Mouse (Mus musculus): Measurements from ENCODE around the gene Ahsg. TPM values are rescaled to one million over a fixed set of nuclear protein-coding genes. Genes with fewer than 3 reads are reported as not detected.
"Not testable (repeated sequence)": the region's sequence is repeated elsewhere in the genome, so short reads cannot be mapped to it uniquely, and the experiment has no call there.

Gene Ahsg
- total RNA-seq, 1 experiment from 2014 or later = not detected

- ATAC-seq (replicated peaks in 1 of 2; ENCODE audit: insufficient read depth in 1 of 2, low FRiP score in 2 of 2, low TSS enrichment in 1 of 2, low read depth in 1 of 2, poor library complexity in 2 of 2, severe bottlenecking in 2 of 2) = peak; percentile 49 to 66; a peak in 3 of 4 replicates
Measured at GRCm38 (mm10) chr16:22919971-22920854, 29.1 kb downstream of the Ahsg start.

GRCm38 (mm10) chr16:22921761-22922160 is 30.7 kb downstream of the Ahsg start:
- no peak for ATAC-seq (replicated peaks in 1 of 2; ENCODE audit: insufficient read depth in 1 of 2, low FRiP score in 2 of 2, low TSS enrichment in 1 of 2, low read depth in 1 of 2, poor library complexity in 2 of 2, severe bottlenecking in 2 of 2)

GRCm38 (mm10) chr16:22922433-22922832 is 31.4 kb downstream of the Ahsg start:
- no peak for ATAC-seq (replicated peaks in 1 of 2; ENCODE audit: insufficient read depth in 1 of 2, low FRiP score in 2 of 2, low TSS enrichment in 1 of 2, low read depth in 1 of 2, poor library complexity in 2 of 2, severe bottlenecking in 2 of 2)

GRCm38 (mm10) chr16:22929575-22929974 is 38.5 kb downstream of the Ahsg start:
- ATAC-seq (replicated peaks in 1 of 2; ENCODE audit: insufficient read depth in 1 of 2, low FRiP score in 2 of 2, low TSS enrichment in 1 of 2, low read depth in 1 of 2, poor library complexity in 2 of 2, severe bottlenecking in 2 of 2) = no peak

GRCm38 (mm10) chr16:22931431-22932200 is 40.5 kb downstream of the Ahsg start:
- no peak for ATAC-seq (replicated peaks in 1 of 2; ENCODE audit: insufficient read depth in 1 of 2, low FRiP score in 2 of 2, low TSS enrichment in 1 of 2, low read depth in 1 of 2, poor library complexity in 2 of 2, severe bottlenecking in 2 of 2)

- ATAC-seq (replicated peaks in 1 of 2; ENCODE audit: insufficient read depth in 1 of 2, low FRiP score in 2 of 2, low TSS enrichment in 1 of 2, low read depth in 1 of 2, poor library complexity in 2 of 2, severe bottlenecking in 2 of 2) = no peak
Measured at GRCm38 (mm10) chr16:22937631-22938030, 46.6 kb downstream of the Ahsg start.

GRCm38 (mm10) chr16:22938541-22938940 is 47.5 kb downstream of the Ahsg start:
- ATAC-seq (replicated peaks in 1 of 2; ENCODE audit: insufficient read depth in 1 of 2, low FRiP score in 2 of 2, low TSS enrichment in 1 of 2, low read depth in 1 of 2, poor library complexity in 2 of 2, severe bottlenecking in 2 of 2) = no peak

- no peak for ATAC-seq (replicated peaks in 1 of 2; ENCODE audit: insufficient read depth in 1 of 2, low FRiP score in 2 of 2, low TSS enrichment in 1 of 2, low read depth in 1 of 2, poor library complexity in 2 of 2, severe bottlenecking in 2 of 2)
Measured at GRCm38 (mm10) chr16:22939120-22939695, 48.1 kb downstream of the Ahsg start.

GRCm38 (mm10) chr16:22941825-22942476 is 50.9 kb downstream of the Ahsg start:
- ATAC-seq (replicated peaks in 1 of 2; ENCODE audit: insufficient read depth in 1 of 2, low FRiP score in 2 of 2, low TSS enrichment in 1 of 2, low read depth in 1 of 2, poor library complexity in 2 of 2, severe bottlenecking in 2 of 2) = not testable (repeated sequence)

GRCm38 (mm10) chr16:22947371-22947770 is 56.3 kb downstream of the Ahsg start:
- ATAC-seq (replicated peaks in 1 of 2; ENCODE audit: insufficient read depth in 1 of 2, low FRiP score in 2 of 2, low TSS enrichment in 1 of 2, low read depth in 1 of 2, poor library complexity in 2 of 2, severe bottlenecking in 2 of 2) = no peak

Other genes with a start within 250 kb of the Ahsg start
- gene Dgkg, start 234.1 kb upstream of the Ahsg start, total RNA-seq (2017) = 17.9 and 23.6 TPM in 2 replicates
- gene Crygs, start 79.7 kb upstream of the Ahsg start, total RNA-seq (2017) = not detected in 2 replicates
- gene Tbccd1, start 33.6 kb upstream of the Ahsg start, total RNA-seq (2017) = 16.9 and 23.7 TPM in 2 replicates
- 88.0 and 110 TPM in 2 replicates for gene Dnajb11, start 33.4 kb upstream of the Ahsg start, total RNA-seq (2017)
- 1.1 TPM in 1 of 2 replicates, not detected in the other for gene Fetub, start 27.1 kb downstream of the Ahsg start, total RNA-seq (2017)
- gene Hrg, start 59.8 kb downstream of the Ahsg start, total RNA-seq (2017) = not detected in 2 replicates
- not detected in 2 replicates for gene Kng2, start 138.2 kb downstream of the Ahsg start, total RNA-seq (2017)
- gene Kng1, start 166.6 kb downstream of the Ahsg start, total RNA-seq (2017) = not detected in 2 replicates
- 1,260 and 1,493 TPM in 2 replicates for gene Eif4a2, start 216.2 kb downstream of the Ahsg start, total RNA-seq (2017)
- 59.0 and 75.0 TPM in 2 replicates for gene Rfc4, start 236.5 kb downstream of the Ahsg start, total RNA-seq (2017)

Data from hematopoietic stem cell, adult 5-6 weeks (primary cell).